Mouse (Mus musculus): ENCODE measurements around the gene 9330161L09Rik. TPM values are rescaled to one million over a fixed set of nuclear protein-coding genes. Genes with fewer than 3 reads are reported as not detected.
"Not testable (repeated sequence)": the region's sequence is repeated elsewhere in the genome, so short reads cannot be mapped to it uniquely, and the experiment has no call there.

9330161L09Rik gene
- total RNA-seq (2021), result under 1 TPM; 0.46 to 0.74 TPM
- long read RNA-seq, experiment 1, result 0 reads
- long read RNA-seq, experiment 2, result 0 reads

GRCm38 (mm10) chr12:103407720-103408119, at the start of gene 9330161L09Rik:
Gene 9330161L09Rik, minus strand, starts transcription at chr12:103407820.
- DNase-seq, result no peak

DNA sequence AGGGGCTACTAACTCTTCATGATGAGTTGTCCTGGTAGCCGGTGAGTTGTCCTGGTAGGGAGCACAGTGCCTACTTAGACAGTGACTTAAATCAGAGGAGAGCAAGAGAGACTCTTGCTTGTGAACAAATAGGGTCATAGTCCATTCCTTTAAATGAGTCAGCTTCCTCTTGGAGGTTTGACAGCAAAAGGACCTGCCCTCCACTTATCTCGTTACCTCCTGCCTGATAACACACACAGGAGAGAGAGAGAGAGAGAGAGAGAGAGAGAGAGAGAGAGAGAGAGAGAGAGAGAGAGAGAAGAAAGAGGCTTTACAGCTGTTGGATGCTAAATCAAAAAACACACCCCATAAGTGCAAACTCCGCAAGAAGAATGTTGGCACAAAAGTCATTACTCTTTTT, 49.5 kb upstream of the 9330161L09Rik start, which contains the start of gene Ifi27l2b:
Gene Ifi27l2b, minus strand, starts transcription at position 84 of the 400 bp plus-strand sequence.
- DNase-seq, result no peak

- DNase-seq, result not testable (repeated sequence)
Measured at GRCm38 (mm10) chr12:103456727-103457126, 49.1 kb upstream of the 9330161L09Rik start.

DNA sequence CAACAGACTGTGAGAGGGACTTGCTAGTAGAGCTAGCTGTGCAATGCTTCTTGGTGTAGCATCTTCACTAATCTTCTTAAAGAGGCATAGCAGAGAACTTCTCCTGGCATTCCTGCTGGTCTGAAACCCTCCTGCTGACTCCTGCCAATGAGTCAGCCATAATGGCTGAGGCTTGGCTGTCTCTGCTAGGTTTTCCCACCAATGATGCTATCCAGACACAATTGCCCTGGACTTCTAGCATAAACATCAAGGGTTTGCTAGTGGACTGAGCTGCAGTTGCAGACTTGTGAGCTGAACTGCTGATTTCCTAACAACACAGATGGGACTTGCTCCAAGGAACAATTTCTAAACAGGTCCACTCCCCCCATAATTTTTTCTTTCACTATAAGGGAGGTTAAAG, 45.7 kb upstream of the 9330161L09Rik start:
- DNase-seq, result no peak

DNA sequence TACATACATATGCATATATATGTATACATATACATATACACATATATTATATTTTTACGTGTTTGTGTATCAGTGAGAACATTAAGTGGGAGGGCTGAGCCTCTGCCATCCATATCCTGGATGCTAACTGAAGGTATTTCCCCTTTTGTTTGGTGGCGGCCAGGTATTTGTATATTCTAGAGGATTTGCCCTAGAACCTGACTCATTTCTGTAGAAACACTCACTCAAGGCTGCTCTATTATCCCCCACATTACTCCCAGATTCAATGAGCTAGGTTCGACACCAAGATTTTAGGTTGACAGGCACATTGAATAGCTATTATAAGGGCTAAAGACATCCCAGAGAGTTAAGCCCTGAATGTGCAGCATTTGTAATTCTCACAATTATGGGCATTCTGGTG, 37.4 kb upstream of the 9330161L09Rik start:
- DNase-seq, result no peak

DNA sequence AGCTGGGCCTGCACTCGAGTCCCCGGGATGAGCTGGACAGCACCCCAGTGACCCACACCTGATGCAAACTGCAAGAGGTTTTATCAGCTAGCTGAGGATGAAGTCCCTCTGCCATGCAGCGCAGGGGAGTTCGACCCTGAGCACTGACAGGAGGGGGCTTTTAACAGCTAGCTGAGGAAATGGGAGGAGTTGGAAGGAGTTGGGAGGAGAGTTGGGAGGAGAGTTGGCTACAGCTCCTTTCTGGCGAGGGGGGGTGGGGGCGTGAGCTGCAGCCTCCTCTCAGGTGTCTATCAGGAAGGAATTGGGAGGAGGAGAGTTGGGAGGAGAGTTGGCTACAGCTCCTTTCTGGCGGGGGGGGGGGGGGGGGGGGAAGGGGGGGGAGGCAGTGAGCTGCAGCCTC, 36.6 kb upstream of the 9330161L09Rik start:
- DNase-seq, result not testable (repeated sequence)

GRCm38 (mm10) chr12:103443524-103443923, 35.9 kb upstream of the 9330161L09Rik start, which contains the start of gene Ifi27l2a:
Gene Ifi27l2a, minus strand, starts transcription at chr12:103443680.
- DNase-seq, result no peak

- no peak for DNase-seq
Measured at GRCm38 (mm10) chr12:103437601-103438000, 30.0 kb upstream of the 9330161L09Rik start.

GRCm38 (mm10) chr12:103434861-103435260, 27.2 kb upstream of the 9330161L09Rik start:
- DNase-seq, result no peak

- DNase-seq, result peak; percentile 80
Measured at GRCm38 (mm10) chr12:103433986-103434731, 26.5 kb upstream of the 9330161L09Rik start, which contains the start of gene Ifi27. Gene Ifi27, plus strand, starts transcription at chr12:103434211.

- DNase-seq, result no peak
Measured at GRCm38 (mm10) chr12:103433430-103433829, 25.8 kb upstream of the 9330161L09Rik start.

GRCm38 (mm10) chr12:103426710-103427109, 19.1 kb upstream of the 9330161L09Rik start:
- no peak for DNase-seq

DNA sequence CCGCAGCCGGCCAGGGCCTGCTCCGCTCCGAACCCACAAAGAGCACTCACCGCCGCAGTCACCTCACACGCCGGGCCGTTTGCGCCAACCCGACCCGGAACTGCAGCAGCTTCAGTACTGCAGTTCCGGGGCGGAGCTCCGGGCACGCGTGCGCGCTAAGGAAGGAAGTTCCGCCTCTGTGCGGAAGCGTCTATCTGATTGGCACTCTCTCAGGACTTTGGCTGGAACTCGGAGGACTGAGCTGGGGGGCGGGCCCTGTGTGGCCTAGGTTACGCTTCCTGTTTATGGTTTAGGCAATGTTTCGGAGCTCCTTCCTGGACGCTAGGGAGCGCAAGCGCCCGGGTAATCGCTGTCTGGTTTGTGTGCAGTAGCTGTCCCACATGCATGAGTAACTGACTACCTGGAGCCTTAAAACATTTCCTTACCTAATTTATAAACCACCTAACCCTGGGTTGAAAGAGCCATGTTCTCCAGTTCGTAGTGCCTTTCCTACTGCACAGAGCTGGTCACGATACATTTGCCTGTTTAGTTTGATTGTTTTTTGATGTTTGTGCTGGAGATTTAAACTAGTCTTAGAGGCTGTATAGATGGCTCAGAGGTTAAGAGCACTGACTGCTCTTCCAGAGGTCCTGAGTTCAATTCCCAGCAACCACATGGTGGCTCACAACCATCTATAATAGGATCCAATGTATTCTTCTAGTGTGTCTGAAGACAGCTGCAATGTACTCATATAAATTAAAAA, 18.3 kb upstream of the 9330161L09Rik start, which contains the start of gene Ddx24:
Gene Ddx24, minus strand, starts transcription at position 102 of the 742 bp plus-strand sequence.
- peak; percentile 99 for DNase-seq

DNA sequence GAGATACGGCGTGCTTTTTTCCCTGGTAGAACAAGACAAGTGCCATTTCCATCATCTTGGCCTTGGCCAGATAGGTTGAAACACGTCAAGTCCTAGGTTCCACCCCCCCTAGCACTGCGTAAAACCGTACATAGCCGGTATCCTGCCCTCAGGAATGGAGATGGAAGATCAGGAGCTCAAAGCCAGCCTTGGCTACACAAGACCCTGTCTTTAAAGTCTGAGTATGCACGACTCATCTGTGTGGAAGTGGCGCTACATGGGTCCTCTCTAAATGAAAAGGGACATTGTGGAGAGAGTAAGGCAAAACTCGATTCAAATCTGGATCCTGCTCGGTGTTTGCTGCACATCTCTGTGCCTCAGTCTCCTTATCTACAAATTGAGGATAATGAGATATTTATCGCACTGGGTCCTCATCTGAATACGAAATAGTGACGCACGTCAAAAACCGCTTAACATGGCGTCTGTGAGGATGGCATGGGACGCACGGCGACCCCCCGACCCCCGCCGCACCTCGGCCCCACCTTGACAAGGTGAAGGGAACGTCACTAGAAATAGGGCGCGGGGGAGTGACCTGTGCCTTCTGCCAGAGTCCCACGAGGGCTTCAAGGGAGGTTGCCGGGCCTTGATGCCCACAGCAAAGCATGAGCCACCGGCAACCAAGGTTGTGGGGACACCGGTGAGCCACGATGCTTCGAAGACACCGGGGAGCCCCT, 17.6 kb upstream of the 9330161L09Rik start:
- no peak for DNase-seq

GRCm38 (mm10) chr12:103408144-103408543, 524 bp upstream of the 9330161L09Rik start:
- no peak for DNase-seq

GRCm38 (mm10) chr12:103404131-103404530, 3.5 kb downstream of the 9330161L09Rik start:
- DNase-seq, result no peak

DNA sequence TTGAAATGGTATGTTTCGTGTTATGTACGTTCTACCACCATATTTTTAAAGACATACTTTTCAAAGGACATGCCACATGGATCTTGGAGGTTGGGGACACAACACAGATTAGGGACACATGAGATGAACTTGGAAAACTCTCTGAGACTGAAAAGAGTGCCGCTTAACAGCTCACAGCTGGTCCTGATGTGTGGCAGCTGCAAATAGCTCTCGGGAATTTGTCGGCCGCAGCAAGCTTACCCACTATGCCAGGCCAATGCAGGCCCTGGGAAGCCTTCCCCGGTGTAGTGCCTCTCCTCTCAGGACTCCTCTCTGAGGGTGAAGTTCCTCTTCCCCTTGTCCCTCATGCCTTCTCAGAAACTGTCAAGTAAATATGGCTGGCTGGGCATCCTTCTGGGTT, 10.9 kb downstream of the 9330161L09Rik start:
- no peak for DNase-seq

- DNase-seq, result no peak
Measured at GRCm38 (mm10) chr12:103395486-103396275, 11.9 kb downstream of the 9330161L09Rik start.

DNA sequence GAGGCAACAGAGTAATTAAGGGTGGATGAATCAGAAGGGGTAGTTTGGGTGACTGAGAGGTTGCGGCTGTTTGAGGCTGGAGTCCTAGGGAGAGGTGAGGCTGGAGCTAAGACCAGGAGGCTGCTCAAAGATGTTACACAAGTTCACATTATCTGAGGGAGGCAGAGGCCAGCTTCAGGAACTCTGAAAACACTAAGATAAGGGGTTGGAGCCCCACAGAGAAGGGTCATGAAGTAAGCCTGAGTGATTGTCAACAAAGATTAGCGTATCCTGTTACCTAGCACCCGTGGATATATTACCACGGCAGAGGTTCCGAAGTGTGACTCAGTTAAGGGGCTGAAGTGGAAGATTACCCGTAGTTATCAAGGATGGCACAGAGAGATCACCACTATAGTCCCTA, 14.1 kb downstream of the 9330161L09Rik start:
- DNase-seq, result no peak

DNA sequence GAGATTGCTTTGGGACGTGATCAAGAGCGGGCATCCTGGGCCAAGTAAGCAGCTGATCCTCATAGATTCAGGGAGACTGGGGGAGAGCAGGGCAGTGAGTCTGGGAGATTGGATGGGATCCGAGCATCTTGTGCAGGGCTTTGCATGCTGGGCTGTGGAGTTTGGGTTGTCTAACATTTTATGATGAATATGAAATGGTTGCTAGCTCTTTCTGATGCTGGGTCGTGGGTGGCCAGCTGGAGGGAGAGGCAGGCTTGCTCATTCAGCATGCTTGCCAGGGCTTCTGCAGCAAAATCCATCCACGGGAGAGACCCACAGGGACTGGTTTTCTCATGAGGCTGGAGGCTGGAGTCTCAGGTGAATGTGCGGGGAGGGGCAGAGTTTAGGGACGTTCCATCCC, 16.5 kb downstream of the 9330161L09Rik start:
- no peak for DNase-seq

- DNase-seq, result no peak
Measured at GRCm38 (mm10) chr12:103389982-103390381, 17.6 kb downstream of the 9330161L09Rik start.

Data from gastrocnemius, postnatal 25 days (tissue).